Mouse (Mus musculus) heart, postnatal 25 days (tissue): Measurements from ENCODE around the gene Tom1. TPM values are rescaled to one million over a fixed set of nuclear protein-coding genes. Genes with fewer than 3 reads are reported as not detected.

Experiments used
- DNase-seq: peaks from one replicate; pipeline ENCODE4 v3.0.0; 2022; ENCODE audit warnings: low spot score
- intact Hi-C: fragments of 180-260 bp; cut with DNase I; formaldehyde crosslinking; loops from one replicate; pipeline ENCODE4 v1.15.1; 2025
- total RNA-seq, 2 experiments: library from RNA; stranded (reverse); gene quantifications; 2 replicates each; pipeline ENCODE4 v1.2.3; 2021

Gene Tom1
- total RNA-seq: 10 to 100 TPM; 56.2 to 63.1 TPM

GRCm38 (mm10) chr8:75033511-75034243 is at the start of gene Tom1:
TSS of gene Tom1 (plus strand) at chr8:75033705.
- intact Hi-C loops: loop anchor here (5.0 kb wide), 1 partner anchor 41 kb away; the partner anchor contains the start of gene Hmgxb4
- DNase-seq: peak; percentile 97

DNA sequence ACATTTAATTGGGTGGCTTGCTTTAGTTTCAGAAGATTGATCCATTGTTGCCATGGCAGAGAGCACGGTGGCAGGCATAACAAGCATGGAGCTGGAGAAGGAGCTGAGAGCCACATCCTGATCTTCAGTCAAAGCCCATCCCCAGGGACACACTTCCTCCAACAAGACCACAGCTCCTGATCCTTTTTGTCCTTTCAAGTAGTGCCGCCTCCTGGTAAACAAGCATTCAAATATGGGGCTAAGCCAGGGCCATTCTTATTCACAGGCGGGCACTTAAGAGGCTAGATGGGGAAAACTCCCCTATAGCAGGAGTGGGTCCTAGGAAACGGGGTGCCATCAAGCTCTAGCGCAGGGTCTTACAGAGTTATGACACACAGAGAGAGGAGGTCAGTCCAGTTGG is 46.1 kb upstream of the Tom1 start:
- intact Hi-C loops: no loop called here
- no peak for DNase-seq

- intact Hi-C loops: loop anchor here (5.0 kb wide), 3 partner anchors 42 to 227 kb away; partner anchors contain the start of genes Mcm5 and Tom1
- no peak for DNase-seq
Observed at GRCm38 (mm10) chr8:74990021-74990420, 43.5 kb upstream of the Tom1 start.

GRCm38 (mm10) chr8:74993081-74993474 is 40.4 kb upstream of the Tom1 start, which contains the start of gene Hmgxb4:
TSS of gene Hmgxb4 (plus strand) at chr8:74993356.
- intact Hi-C loops: loop anchor here (5.0 kb wide), 3 partner anchors 39 to 224 kb away; partner anchors contain the start of genes Mcm5 and Tom1
- no peak for DNase-seq

- peak; percentile 67 for DNase-seq
- intact Hi-C loops: loop anchor here (5.0 kb wide), 3 partner anchors 39 to 224 kb away; partner anchors contain the start of genes Mcm5 and Tom1
Observed at GRCm38 (mm10) chr8:74993475-74994451, 39.7 kb upstream of the Tom1 start.

- no peak for DNase-seq
- intact Hi-C loops: loop anchor here (5.0 kb wide), 3 partner anchors 38 to 223 kb away; partner anchors contain the start of genes Mcm5 and Tom1
Observed at GRCm38 (mm10) chr8:74994540-74994939, 39.0 kb upstream of the Tom1 start.

DNA sequence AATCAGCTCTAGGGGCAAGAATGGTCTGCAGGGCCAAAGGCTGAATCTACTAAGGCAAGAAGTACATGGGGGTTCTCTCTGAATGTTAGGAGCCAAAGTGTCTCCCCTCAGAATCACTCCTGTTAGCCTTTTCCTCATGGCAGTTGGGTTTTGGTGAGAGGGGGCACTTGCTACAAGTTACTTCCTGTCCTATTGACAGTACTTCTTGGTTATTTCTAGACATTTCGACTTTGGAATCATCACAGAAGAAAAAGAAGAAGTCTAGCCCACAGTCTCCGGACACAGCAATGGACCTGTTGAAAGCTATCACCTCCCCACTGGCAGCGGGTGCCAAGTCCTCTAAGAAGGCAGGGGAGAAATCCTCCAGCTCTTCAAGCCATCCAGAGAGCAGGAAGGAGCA is 33.1 kb upstream of the Tom1 start:
- no peak for DNase-seq
- intact Hi-C loops: no loop called here

DNA sequence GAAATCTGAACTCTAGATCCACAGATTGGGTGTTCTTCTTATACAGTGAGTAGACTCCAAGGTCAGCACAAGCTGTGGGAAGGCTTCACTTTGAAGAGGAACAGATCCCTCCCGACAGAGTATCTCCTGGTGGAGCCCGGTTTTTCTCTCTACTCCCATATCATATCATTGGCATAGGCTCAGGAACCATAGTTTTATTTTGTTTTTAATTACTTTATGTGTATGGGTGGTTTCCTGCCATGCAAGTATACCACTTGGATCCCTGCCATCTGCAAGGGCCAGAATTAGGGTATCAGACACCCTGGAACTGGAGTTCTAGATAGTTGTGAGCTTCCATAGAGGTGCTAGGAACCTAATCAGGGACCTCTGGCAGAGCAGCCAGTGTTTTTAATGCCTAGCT is 24.7 kb upstream of the Tom1 start:
- intact Hi-C loops: no loop called here

GRCm38 (mm10) chr8:75013557-75013956 is 19.9 kb upstream of the Tom1 start:
- DNase-seq: no peak
- intact Hi-C loops: no loop called here

More for the DNA sequence above, 24.7 kb upstream of the Tom1 start:
- DNase-seq: no peak

- intact Hi-C loops: no loop called here
- DNase-seq: no peak
Observed at GRCm38 (mm10) chr8:75013964-75014363, 19.5 kb upstream of the Tom1 start.

DNA sequence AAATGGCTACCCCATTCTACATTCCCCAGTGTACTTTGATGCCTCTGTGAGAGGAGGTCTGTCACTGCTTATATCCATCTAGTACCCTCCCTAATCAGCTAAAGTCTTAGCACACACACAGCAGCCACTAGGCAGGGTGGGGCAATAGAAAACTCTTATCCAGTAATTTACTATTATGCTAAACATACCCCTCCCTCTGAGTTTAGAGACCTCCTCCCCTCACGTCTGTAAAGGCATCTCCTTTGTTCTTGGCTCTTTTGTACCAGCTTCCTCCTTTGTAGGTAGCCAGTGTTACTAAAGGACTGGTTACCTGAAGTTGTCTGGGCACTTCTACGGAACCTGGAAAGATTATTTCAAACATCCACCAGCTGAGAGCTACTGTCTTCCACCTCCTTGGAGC is 17.5 kb upstream of the Tom1 start:
- intact Hi-C loops: no loop called here
- DNase-seq: no peak

GRCm38 (mm10) chr8:75016422-75016821 is 17.1 kb upstream of the Tom1 start:
- intact Hi-C loops: no loop called here

GRCm38 (mm10) chr8:75018274-75018972 is 15.1 kb upstream of the Tom1 start:
- intact Hi-C loops: no loop called here
- DNase-seq: no peak

More at GRCm38 (mm10) chr8:75016422-75016821, 17.1 kb upstream of the Tom1 start:
- DNase-seq: no peak

DNA sequence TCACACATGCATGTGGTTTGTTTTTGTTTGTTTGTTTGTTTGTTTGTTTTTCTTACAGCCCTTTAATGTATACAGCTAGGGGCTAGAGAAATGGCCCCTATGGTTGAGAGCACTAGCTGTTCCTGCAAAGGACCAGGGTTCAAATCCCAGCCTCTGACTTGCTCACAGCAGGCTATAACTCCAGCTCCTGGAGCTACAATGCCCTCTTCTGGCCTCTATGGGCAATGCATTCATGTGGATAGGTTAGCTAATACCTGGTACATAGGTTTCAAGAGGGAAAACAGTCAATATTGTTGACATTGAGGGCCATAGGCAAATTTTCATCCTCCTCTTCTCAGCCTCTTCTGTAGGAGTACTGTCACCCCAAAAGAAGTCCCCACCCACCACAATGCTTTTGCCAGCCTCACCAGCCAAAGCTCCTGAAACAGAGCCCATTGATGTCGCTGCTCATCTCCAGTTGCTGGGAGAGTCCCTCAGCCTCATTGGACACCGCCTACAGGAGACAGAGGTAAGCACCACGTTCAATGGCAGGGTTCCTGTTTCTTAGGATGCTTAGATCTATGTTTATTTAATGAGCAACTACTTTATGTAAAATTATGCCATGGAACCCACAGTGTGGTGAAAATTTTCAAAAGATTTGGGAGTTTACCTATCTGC is 9.7 kb upstream of the Tom1 start:
- no peak for DNase-seq
- intact Hi-C loops: no loop called here

DNA sequence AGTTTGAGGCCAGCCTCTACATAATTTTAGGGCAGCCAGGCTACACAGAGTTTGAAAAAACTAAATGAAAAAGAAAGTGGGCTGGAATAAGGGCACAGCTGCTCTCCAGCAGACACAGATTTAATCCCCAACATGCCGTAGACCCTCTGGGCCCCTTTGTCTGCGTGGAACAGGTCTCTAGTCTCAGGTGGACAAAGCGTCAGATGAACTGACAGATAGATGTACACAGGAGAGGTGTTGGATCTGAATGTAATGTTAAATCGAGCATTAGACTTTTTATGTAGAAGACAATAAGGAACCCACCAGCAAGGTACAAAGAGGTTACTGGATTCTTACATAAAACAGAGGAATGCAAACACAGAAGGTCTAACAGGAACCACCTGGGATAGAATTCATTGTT is 7.7 kb upstream of the Tom1 start:
- no peak for DNase-seq
- intact Hi-C loops: no loop called here

DNA sequence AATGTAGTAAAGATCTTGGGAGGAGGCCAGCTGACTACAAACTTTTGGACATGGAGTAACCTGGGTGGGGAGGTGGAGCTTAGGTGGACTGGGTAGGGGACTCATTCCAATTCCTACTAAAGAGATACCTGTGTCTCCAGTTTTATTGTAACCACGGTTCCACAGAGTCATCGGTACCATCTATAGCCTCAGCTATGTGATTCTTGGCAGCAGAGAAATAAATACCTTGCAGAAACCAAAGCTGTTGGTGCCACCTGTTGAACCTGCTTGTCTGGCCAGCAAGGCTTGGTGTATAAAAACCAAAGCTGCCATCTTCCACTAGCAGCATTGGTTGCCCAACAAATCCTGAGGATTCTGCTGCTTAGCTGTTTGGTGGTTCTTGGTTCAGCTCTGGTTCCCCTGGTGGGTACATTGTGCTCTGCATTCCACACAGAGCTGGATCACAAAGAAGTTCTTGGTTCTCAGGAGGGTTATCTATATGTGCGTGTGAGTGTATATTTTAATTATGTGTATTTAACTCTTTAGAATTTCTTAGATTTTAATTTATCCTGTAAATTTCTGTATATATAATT is 3.0 kb upstream of the Tom1 start:
- intact Hi-C loops: loop anchor here (5.0 kb wide), 1 partner anchor 38 kb away; the partner anchor contains the start of gene Hmgxb4
- no peak for DNase-seq

DNA sequence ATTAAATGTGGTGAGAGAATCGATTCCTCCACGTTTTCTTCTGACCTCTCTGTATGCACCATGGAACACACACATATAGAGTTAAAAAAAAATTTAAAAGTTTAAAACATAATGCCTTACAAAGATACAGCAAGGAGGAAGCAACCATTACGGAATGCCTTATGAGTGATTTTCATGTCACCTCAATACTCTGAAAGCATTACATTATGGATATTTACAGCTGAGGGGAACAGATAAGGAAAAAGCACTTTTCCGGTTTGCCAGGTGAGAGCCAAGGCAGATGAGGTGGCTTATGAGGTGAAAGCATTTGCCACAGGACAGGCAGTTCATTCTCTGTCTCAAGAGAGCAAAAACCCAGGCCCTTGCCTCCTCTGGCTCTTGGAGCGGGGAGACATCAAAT is 544 bp upstream of the Tom1 start:
- intact Hi-C loops: loop anchor here (5.0 kb wide), 1 partner anchor 41 kb away; the partner anchor contains the start of gene Hmgxb4
- DNase-seq: no peak

DNA sequence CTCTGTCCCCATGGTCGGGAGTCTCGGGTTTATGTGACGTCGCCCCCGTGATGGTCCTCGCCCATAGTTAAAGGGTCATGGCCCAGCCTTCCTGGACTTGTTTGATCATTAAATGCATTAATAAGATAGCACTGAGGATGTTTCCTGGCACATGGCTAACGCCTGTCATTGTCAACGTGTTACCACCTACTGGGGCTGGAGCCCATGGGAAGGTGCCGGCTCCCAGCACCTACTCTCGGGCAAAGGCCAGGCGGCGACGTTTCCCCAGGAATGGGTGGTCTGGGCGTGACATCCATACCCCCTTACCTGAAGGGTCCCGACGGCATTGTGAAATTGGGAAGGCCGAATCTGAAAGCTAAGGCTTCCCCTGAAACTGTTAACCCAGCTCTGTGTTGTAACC is 780 bp downstream of the Tom1 start:
- intact Hi-C loops: loop anchor here (5.0 kb wide), 1 partner anchor 42 kb away; the partner anchor contains the start of gene Hmgxb4
- no peak for DNase-seq

DNA sequence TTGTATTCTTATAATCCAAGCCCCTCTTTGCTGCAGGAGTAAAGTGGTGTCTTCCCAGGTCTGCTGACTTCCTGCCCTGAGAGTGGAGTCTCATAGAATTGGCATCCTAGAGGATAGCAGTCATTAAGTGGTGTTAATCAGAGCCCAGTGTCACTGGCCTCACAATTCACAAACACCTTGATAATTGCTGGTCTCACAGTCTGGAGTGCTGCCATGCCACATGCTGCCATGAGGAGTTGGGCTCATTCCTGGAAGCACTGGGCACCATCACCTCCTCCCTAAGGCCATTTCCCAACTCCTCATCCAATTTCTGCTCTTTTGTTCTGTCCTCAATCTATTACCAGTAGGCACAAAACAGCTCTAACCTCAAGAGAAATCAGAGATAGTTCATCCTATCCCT is 2.1 kb downstream of the Tom1 start:
- intact Hi-C loops: no loop called here
- no peak for DNase-seq
